Mouse (Mus musculus) intestine, embryonic 16.5 days (tissue): ENCODE results near the gene Cdh13. TPM values are rescaled to one million over a fixed set of nuclear protein-coding genes. Genes with fewer than 3 reads are reported as not detected.

Experiments used
- ATAC-seq: fragments of 200-750 bp; cut with Nextera tagmentation; 2 replicates; pipeline ENCODE4 v1.8.0; 2017; ENCODE audit warnings: moderate TSS enrichment, moderate library complexity
- H3K27ac ChIP-seq: fragments of 300-500 bp; sonication (generic); 2 replicates; pipeline ENCODE4 v1.5.1; 2014; ENCODE audit warnings: mild to moderate bottlenecking, low read length
- H3K27me3 ChIP-seq: fragments of 300-500 bp; sonication (generic); replicated peaks from 2 replicates; pipeline ENCODE4 v1.6.1; 2014; ENCODE audit warnings: low read length, control low read depth, mixed read lengths; ENCODE audit not compliant: control insufficient read depth, insufficient read depth
- H3K36me3 ChIP-seq: fragments of 300-500 bp; sonication (generic); 2 replicates; pipeline ENCODE4 v1.6.1; 2014; ENCODE audit warnings: low read length, control low read depth; ENCODE audit not compliant: control insufficient read depth, insufficient read depth
- H3K4me1 ChIP-seq: fragments of 300-500 bp; sonication (generic); 2 replicates; pipeline ENCODE4 v1.6.1; 2014; ENCODE audit warnings: low read length, control low read depth, mixed read lengths; ENCODE audit not compliant: control insufficient read depth, insufficient read depth
- H3K4me2 ChIP-seq: fragments of 300-500 bp; sonication (generic); 2 replicates; pipeline ENCODE4 v1.6.1; 2014; ENCODE audit warnings: low read depth, low read length, control low read depth
- H3K4me3 ChIP-seq: fragments of 300-500 bp; sonication (generic); 2 replicates; pipeline ENCODE4 v1.5.1; 2014; ENCODE audit warnings: mild to moderate bottlenecking, low read length
- H3K9ac ChIP-seq: fragments of 300-500 bp; sonication (generic); 2 replicates; pipeline ENCODE4 v1.6.1; 2014; ENCODE audit warnings: low read depth, low read length
- H3K9me3 ChIP-seq: fragments of 300-500 bp; sonication (generic); 2 replicates; pipeline ENCODE4 v1.6.1; 2016; ENCODE audit warnings: low read length, control low read depth; ENCODE audit not compliant: control insufficient read depth
- WGBS: fragments of 180-500 bp; shearing (Covaris S2); extraction: QIAGEN DNeasy Blood & Tissue Kit; methylation state at CpG from one replicate; pipeline ENCODE4 v1.1.7; 2014; 5-methylcytosine and 5-hydroxymethylcytosine counted together
- polyA plus RNA-seq: library from polyadenylated mRNA; unstranded; fragments of >200 nt; fragmentation: Nextera tagmentation; extraction: Ambion mirVana; gene quantifications from 2 replicates; pipeline ENCODE4 v1.2.1, GENCODE M21; 2015

Cdh13 gene
- polyA plus RNA-seq, 1 experiment from 2014 or later, result 6.5 TPM

- H3K36me3 ChIP-seq, result no peaks in the 10 kb centered on the region
- H3K9ac ChIP-seq, result no peak overlapping the region
- no peak overlapping the region for H3K4me2 ChIP-seq
- WGBS, result 75% methylated on average over 8 of the region's 8 CpGs
- H3K9me3 ChIP-seq, result no peaks in the 10 kb centered on the region
- no peak for ATAC-seq
- H3K4me1 ChIP-seq, result no peaks in the 10 kb centered on the region
- no peak overlapping the region for H3K27ac ChIP-seq
- H3K4me3 ChIP-seq, result no peak overlapping the region
- no peaks in the 10 kb centered on the region for H3K27me3 ChIP-seq
These were observed 356.1 kb downstream of the Cdh13 start for GRCm38 (mm10) chr8:118639606-118640005.

DNA sequence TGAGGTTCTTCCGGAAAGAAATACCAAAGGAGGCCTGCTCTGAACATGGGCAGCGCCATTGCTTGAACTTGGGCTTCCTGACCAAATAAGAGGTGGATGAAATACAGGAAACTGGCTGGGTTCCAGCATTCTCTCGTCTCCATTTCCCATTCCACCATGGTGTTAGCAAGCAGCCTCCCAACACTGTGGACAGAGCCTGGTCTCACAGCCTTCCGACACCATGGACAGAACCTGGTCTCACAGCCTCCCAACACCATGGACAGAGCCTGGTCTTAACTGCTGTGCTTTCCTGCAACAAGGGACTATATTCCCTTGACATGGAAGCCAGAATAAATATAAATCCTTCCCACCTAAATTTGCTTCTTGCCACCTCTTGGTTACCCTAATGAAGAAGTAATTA is 358.3 kb downstream of the Cdh13 start:
- ATAC-seq, result no peak
- Histone ChIP-seq H3K27ac (no peak overlapping the region), H3K36me3 (no peaks in the 10 kb centered on the region), H3K9ac (no peak overlapping the region), H3K27me3 (no peaks in the 10 kb centered on the region), H3K9me3 (no peaks in the 10 kb centered on the region), H3K4me3 (no peak overlapping the region), H3K4me1 (no peaks in the 10 kb centered on the region), H3K4me2 (no peak overlapping the region)
- WGBS, result 74% methylated on average over 4 of the region's 4 CpGs

- Histone ChIP-seq H3K36me3 (no peaks in the 10 kb centered on the region), H3K4me2 (no peak overlapping the region), H3K27ac (no peak overlapping the region), H3K4me1 (no peaks in the 10 kb centered on the region), H3K9ac (no peak overlapping the region), H3K4me3 (no peak overlapping the region), H3K9me3 (no peaks in the 10 kb centered on the region), H3K27me3 (no peaks in the 10 kb centered on the region)
- ATAC-seq, result no peak
- 69% methylated on average over 6 of the region's 6 CpGs for WGBS
These were observed 365.4 kb downstream of the Cdh13 start for GRCm38 (mm10) chr8:118648801-118649537.

GRCm38 (mm10) chr8:118649981-118650380 is 366.4 kb downstream of the Cdh13 start:
- no peaks in the 10 kb centered on the region for H3K36me3 ChIP-seq
- no peaks in the 10 kb centered on the region for H3K27me3 ChIP-seq
- H3K4me3 ChIP-seq, result no peak overlapping the region
- H3K9me3 ChIP-seq, result no peaks in the 10 kb centered on the region
- no peak overlapping the region for H3K9ac ChIP-seq
- no peaks in the 10 kb centered on the region for H3K4me1 ChIP-seq
- no peak overlapping the region for H3K27ac ChIP-seq
- H3K4me2 ChIP-seq, result no peak overlapping the region
- ATAC-seq, result no peak
- WGBS, result 66% methylated on average over 4 of the region's 4 CpGs

- Histone ChIP-seq H3K4me1 (no peaks in the 10 kb centered on the region), H3K4me2 (no peak overlapping the region), H3K27ac (no peak overlapping the region), H3K9me3 (no peaks in the 10 kb centered on the region), H3K36me3 (no peaks in the 10 kb centered on the region), H3K27me3 (no peaks in the 10 kb centered on the region), H3K4me3 (no peak overlapping the region), H3K9ac (no peak overlapping the region)
- 67% methylated on average over 8 of the region's 8 CpGs for WGBS
- no peak for ATAC-seq
These were observed 378.7 kb downstream of the Cdh13 start for GRCm38 (mm10) chr8:118662001-118662829.

GRCm38 (mm10) chr8:118665081-118665480 is 381.5 kb downstream of the Cdh13 start:
- no peak for ATAC-seq
- Histone ChIP-seq H3K9ac (no peak overlapping the region), H3K9me3 (no peaks in the 10 kb centered on the region), H3K27ac (no peak overlapping the region), H3K4me1 (no peaks in the 10 kb centered on the region), H3K36me3 (no peaks in the 10 kb centered on the region), H3K27me3 (no peaks in the 10 kb centered on the region), H3K4me3 (no peak overlapping the region), H3K4me2 (no peak overlapping the region)
- 89% methylated on average over 5 of the region's 5 CpGs for WGBS

DNA sequence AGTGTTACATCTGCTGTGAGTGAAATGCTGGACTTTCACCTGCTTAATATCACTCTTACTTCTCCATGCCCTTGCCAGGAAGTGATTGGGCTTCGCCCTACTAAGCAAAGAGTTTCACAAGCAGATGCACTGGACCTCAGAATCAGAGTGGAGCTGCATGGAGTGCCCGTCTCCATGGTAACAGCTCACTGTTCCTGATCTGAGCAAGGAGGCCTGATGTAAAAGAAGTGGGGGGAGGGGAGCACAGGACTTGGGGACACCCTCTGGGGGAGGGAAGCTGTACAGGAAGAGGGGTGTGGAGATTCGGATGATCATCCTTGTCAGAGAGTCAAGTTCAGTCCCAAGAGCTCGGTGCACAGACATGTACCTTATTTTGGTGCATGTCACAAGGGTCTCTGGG is 384.2 kb downstream of the Cdh13 start:
- Histone ChIP-seq H3K27ac (no peak overlapping the region), H3K4me3 (no peak overlapping the region), H3K9me3 (no peaks in the 10 kb centered on the region), H3K27me3 (no peaks in the 10 kb centered on the region), H3K4me2 (no peak overlapping the region), H3K9ac (no peak overlapping the region), H3K36me3 (no peaks in the 10 kb centered on the region), H3K4me1 (no peaks in the 10 kb centered on the region)
- 83% methylated on average over 4 of the region's 4 CpGs for WGBS
- no peak for ATAC-seq

DNA sequence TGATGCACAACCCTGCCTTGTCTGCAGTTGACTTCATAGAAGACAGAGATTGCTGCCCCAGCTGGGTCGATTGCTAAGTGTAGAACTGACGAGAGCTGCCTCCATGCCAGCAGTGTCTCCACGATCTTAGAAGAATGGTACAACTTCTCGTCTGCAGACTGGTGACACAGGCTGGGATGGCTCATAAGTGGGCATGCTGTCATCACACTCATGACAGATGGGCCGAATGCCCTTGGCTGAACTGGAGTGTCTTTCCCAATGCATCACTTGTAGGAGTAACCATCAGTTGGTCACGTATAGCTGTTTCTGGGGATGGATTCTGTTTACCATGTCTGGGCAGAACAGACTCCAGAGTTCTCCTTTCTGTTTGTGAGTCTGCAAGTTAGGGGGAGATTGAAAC is 392.7 kb downstream of the Cdh13 start:
- Histone ChIP-seq H3K4me3 (no peak overlapping the region), H3K9ac (no peak overlapping the region), H3K27me3 (no peaks in the 10 kb centered on the region), H3K27ac (no peak overlapping the region), H3K4me2 (no peak overlapping the region), H3K36me3 (no peaks in the 10 kb centered on the region), H3K9me3 (no peaks in the 10 kb centered on the region), H3K4me1 (no peaks in the 10 kb centered on the region)
- no peak for ATAC-seq
- WGBS, result 78% methylated on average over 6 of the region's 6 CpGs

DNA sequence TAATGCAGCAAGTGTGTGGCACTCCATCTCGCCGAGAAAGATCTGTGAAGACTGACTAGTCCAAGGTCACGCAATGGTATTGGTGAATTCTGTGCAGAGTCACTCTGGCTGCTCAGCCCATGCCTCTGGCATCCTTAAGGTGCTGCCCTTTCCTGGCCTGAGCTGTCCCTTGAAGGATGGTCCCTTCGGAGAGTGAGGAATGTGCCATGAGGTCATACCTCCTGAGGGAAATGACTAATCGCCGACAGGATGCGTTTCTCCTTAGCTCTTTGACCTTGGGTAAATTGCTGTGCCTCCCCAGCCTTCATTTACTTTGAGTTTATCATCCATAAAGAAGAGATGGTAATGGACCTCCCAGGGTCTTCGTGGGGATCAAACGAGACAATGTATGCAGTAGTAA is 395.8 kb downstream of the Cdh13 start:
- Histone ChIP-seq H3K27ac (no peak overlapping the region), H3K4me1 (no peaks in the 10 kb centered on the region), H3K4me3 (no peak overlapping the region), H3K9ac (no peak overlapping the region), H3K9me3 (no peaks in the 10 kb centered on the region), H3K4me2 (no peak overlapping the region), H3K27me3 (no peaks in the 10 kb centered on the region), H3K36me3 (no peaks in the 10 kb centered on the region)
- 63% methylated on average over 9 of the region's 9 CpGs for WGBS
- no peak for ATAC-seq
